Mouse (Mus musculus) c-Kit-positive CD71-positive TER-119-positive erythroid progenitor cells, embryonic 14.5 days (primary cell): ENCODE results near the gene Unc119b.
A peak's percentile ranks its signal among the peaks of the same experiment; 100 is the strongest.
"Not testable (repeated sequence)": the region's sequence is repeated elsewhere in the genome, so short reads cannot be mapped to it uniquely, and the experiment has no call there.

Experiments
- DNase-seq: peaks from one replicate; pipeline ENCODE4 v3.0.0-alpha.2; 2013; ENCODE audit warnings: low spot score

Gene Unc119b

DNA sequence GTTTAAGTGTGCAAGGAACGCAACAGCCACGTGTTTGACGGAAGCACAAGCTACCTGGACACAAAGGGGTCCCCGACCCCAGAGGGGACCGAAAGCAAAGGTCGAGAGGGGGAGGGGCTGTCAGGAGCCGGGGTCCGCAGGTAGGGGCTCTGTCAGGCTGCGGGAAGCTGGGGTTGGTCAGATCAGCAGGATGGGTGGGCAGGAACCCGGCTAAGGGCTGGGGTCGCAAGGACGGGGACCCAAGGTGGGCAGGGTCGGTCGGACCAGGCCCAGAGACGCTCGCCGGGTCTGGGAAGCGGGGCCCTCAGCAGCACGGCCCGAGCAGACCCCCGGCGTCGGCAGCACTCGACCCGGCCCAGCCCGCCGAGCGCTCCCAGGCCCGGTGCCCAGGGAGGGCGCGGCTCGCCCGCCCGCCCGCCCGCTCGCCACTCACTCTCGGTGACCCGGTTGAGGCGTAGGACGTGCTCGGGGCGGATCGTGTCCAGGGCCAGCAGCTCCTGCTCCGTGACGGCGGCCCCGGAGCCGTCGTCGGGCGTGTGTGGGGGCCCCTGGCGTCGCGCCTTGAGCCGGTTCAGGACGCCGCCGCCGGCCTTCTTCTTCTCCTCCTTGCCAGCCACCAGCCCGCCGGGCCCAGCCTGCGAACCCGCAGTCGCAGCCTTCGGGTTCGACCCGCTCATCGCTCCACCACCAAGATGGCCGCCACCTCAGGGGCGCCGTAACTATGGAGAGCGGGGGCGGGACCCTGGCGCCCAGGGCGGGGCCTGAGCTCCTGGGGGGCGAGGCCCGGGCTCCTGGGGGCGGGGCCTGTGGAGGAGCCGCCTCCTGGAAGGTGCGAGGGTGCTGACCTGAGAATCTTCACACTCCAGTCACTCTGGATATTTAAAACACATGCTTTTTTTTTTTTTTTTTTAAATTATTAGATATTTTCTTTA is at the start of gene Unc119b:
TSS of gene Unc119b (minus strand) at position 742 of the 932 bp plus-strand sequence.
- DNase-seq: peak; percentile 86

DNA sequence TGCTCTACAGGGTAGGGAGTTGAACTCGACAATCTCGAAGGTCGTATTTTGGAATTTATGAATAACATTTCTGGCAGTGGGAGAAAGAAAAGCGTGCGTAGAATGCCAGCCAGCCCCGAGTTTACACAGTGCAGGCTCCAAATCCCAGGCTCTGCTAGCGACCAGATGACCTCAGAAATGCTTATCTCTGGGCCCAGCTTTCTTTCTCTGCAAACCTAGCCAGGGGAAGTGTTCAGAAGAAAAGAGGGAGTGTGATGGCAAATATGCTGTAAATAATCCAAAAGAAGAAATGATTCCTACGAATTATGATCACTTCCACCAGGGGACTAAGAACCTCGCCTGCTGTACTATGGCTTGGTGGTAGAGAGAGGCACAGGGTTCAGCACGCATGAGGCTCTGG is 48.7 kb upstream of the Unc119b start:
- DNase-seq: no peak

DNA sequence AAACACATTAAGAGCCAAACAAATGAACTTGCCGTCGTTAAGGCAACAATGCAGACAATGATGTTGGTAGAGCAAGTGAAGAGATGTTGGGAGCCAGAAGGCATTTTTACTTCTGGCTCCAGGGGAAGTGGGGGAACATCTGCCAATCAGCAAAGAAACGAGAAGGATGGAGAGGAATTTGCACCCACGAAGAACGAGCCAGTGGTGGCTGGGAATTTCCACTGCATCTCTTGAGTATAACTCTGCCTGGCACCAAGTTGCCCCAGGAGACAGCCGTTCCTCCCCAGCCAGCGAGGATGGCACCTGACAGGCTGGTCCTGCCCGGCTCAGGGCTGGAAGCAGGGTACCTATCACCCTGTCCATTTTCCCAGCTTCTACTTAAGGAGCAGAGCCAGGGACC is 48.1 kb upstream of the Unc119b start:
- no peak for DNase-seq

DNA sequence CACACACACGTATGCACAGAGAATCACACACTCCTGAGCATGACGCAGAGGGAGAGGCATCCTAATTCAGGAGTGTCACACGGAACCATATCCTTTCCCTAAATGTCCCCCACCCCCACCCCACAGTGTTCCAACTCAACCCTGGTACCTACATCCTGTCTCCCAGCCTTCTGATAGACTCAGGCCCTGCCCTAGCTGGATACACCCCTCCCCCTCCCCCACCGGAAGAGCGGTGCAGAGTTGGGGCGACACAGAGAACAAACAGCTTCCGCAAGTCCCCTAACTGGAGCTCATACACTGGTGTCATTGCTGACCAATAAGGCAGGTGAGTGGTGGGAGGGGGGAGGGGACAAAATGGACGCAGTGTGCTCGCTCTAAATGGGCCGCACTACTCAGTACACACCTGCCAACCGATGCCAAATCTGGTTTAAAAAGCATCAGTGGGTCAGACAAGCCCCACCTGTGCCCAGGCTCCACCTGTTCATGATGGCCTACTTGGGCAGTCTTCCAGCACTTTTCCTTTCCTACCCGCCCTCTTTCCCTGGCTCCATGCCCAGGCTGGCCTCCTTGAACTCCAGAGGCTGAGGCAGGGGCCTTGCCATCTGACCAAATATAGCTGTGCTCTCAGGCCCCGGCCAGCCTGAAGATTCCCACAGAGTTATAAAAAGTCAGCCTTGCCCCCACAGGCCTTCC is 46.6 kb upstream of the Unc119b start:
- DNase-seq: no peak

DNA sequence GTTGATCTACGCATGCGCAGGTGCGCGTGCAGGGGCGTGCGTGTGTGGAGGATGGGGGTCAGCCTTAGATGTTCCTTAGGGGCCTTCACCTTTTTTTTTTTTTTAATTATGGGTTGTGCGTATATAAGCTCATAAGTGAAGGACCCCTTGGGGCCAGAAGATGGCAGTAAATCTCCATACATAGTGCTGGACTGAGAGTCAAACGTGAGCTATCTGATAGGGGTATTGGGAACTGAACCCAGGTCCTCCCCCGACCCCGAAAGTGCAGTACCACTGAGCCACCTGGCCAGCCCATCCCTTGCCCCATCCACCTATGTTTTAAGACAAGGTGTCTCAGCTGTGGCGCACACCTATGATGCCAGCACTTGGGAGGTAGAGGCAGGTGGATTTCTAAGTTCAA is 44.8 kb upstream of the Unc119b start:
- DNase-seq: no peak

DNA sequence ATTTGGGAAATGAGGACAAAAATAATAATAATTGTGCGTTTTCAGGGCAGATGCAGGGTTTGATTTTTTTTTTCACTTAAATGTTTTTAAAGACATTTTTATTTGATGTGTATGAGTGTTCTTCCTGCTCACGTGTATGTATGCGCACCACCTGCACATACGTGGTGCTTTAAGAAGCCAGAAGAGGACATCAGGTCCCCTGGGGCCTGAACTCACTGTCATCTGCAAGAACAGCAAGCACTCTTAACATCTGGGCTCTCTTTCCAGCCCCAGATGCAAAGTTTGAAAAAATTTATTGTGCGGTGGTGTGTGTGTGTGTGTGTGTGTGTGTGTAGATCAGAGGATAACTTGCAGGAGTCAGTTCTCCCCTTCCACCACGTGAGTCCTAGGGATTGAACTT is 43.1 kb upstream of the Unc119b start:
- DNase-seq: no peak

DNA sequence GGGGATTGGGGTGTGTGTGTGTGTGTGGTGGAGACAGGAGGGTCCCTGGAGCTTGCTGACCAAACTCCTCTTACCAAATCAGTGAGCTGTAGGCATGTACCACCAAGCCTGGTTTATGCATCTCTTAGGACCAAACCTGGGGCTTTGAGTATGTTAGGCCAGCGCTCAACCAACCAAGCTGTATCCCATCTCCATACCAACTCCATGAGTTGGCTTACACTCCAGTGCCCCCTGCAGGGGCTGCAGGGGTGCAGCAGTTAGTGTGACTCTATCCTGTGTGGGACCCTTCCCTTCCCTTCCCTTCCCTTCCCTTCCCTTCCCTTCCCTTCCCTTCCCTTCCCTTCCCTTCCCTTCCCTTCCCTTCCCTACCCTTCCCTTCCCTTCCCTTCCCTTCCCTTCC is 39.8 kb upstream of the Unc119b start:
- no peak for DNase-seq

DNA sequence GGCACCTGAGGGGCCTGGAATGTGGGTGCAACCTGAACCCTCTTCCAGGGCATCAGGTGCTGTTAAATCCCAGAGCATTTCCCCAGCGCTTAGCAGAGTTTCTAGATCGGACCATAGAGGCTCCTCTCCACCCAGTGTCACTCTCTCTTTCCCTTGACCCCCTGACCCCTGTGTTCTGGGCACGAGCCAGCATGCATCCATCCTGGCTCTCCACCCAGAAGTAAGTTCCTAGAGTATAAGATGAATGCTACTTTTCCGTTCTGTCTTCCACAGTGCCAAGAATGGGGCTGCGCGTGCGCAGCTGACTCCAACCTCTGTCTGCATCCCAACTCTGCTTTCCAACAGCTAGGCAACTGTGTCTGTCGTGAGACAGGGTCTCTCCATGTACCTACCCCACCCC is 35.4 kb upstream of the Unc119b start:
- no peak for DNase-seq

DNA sequence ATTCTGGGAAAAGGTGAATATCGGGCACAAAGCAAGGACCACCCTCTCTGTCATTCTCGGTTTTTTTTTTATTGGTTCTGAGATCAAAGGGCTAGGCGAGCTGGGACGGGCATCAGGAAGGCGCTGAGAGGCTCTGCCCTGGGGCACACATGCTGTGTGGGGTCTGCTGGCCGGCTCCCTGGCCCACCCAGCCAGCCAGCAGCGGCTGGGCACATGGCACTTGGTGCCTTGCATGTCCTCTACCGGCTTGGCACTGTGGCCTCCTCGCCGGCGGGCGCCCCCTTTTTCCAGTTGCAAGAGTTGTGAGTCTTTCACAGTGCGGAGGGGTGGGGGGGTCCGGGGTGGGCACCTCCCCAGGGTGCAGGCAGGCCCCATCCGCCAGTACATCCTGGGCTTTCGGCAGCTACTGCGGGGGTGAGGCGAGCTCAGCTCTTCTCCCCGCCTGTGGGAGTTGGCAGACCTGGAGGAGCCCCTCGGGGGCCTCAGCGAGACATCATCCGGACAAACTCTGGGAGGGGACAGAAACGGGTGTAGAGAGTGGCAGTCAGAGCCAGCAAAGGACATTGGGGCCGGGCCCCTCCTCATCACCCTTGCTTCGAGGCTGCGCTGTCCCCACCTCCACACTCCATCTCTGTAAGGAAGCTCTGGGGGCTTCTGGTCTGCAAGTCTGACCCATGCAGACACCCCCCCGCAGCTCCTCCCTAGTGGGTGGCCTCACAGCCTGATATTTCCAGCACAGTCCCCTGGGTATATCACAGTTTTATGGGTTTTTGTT is 34.1 kb upstream of the Unc119b start:
- no peak for DNase-seq

DNA sequence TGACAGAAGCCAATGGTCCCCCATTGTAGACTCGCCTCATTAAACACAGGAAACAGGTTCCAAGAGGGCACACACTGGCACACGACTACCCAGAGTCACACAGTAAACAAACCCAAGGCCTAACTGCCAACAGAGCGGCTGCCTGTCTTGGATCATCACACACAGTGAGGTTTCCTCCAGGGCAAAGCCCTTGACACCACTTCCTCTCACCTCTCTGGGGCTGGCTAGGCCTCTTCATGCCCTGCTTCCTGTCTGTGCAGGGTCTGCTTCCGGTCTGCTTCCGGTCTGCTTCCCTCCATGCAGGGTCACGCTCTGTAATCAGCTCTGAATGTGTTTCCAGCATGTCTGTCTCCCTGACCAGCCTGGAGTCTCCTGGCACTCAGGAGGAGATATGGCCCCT is 32.6 kb upstream of the Unc119b start:
- DNase-seq: no peak

DNA sequence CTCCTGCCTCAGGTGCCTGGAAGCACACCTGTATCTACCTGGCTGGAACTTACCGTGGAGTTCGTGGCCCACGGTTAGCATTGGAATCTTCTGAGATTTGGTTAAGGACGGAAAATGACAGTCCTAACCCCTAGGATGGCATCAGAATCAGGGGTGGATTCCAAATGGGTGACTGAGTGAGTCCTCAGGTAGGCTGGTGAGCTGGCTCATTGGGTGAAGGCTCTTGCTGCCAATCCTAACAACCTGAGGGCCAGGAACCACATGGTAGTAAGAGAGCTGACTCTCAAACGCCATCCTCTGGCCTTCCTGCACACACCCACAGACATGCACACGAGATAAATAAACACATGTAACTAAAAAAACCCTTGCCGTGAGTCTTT is 32.0 kb upstream of the Unc119b start:
- no peak for DNase-seq

DNA sequence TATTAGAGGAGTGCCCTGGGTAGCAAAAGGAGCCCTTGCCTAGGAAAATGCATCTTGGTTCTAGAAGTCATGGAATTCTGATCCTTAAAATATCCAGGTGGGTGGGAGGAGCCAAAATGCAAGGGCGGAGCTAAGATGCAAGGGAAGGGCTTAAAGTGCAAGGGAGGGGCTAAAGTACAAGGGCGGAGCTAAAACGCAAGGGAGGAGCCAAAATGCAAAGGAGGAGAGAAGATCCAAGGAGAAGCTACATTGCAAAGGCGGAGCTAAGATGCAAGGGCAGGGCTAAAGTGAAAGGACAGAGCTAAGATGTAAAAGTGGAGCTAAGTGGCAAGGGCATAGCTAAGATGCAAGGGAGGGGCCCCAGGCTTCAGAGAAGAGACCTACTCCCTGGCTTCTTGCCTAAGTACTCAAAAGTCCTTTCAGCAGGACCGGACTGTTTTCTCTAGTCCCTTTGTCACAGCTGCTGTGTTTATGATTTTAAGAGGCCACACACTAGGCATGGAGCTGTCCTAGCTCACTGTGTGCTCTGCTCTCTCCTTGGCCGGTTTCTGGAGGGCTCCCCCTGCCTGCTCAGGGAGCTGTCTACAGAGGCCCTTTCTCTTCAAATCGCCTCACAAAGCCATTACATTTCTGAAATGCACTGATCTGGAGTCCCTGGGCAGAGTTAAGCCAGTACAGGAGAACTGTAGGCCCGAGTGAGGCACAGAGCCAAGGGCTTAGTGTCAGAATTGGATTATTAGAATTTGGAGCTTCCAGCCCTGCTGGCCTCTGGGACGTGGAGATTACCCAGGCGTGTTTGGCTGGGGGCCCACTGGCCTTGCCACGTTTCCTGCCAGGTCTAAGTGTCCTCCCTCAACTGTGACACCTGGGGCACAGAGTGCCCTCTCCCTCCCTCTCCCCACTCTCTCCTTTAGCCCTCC is 31.4 kb upstream of the Unc119b start:
- no peak for DNase-seq

DNA sequence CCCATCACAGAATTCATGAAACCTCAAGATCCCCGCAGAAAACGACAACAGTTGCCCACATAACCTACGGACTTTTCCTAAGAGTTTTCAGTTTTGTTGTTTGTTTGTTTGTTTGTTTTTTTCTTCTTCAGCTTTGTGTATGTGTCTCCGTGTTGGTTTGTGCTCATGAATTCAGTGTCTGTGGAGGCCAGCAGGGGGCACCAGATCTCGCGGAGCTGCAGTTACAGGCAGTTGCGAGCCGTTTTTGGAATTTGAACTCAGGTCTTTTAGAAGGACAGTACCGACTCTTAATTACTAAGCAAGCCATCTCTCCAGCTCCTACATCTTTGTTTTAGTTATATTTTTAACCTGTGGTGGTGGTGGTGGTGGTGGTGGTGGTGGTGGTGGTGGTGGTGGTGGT is 30.6 kb upstream of the Unc119b start:
- no peak for DNase-seq

DNA sequence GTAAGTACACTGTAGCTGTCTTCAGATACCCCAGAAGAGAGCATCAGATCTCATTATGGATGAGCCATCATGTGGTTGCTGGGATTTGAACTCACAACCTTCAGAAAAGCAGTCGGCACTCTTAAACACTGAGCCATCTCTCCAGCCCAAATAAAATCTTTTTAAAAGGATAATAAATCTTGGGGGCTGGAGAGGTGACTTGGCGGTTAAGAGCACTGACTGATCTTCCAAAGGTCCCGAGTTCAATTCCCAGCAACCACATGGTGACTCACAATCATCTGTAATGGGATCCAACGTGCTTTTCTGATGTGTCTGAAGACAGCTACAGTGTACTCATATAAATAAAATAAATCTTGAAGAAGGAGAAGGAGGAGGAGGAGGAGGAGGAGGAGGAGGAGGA is 29.7 kb upstream of the Unc119b start:
- DNase-seq: not testable (repeated sequence)

DNA sequence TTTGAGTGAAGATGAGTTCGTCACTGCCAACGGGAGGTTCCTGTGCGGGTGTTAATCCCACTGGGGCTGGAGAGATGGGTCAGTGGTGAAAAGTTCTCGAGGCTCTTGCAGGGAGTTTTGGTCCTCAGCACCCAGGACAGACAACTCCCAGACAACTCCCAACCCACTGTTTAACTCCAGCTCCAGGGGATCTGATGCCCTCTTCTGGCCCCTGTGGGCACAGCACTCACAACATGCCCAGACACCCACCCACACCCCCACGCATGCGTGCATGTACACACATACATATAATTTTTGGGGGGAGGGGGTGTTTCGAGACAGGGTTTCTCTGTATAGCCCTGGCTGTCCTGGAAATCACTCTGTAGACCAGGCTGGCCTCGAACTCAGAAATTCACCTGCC is 28.8 kb upstream of the Unc119b start:
- DNase-seq: no peak

DNA sequence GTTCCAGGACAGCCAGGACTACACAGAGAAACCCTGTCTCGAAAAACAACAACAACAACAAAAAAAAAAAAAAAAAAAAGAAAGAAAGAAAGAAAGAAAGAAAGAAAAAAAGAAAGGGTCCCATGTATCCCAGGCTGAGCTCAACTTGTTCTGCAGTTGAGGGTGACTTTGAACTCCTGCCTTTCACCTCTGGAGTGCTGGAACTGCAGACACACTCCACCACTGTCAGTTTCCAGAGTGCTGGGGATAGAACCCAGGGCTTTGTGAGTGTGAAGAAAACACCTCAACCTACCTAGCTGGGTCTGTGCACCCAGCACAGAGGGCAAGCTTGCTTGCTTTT is 27.1 kb upstream of the Unc119b start:
- not testable (repeated sequence) for DNase-seq

DNA sequence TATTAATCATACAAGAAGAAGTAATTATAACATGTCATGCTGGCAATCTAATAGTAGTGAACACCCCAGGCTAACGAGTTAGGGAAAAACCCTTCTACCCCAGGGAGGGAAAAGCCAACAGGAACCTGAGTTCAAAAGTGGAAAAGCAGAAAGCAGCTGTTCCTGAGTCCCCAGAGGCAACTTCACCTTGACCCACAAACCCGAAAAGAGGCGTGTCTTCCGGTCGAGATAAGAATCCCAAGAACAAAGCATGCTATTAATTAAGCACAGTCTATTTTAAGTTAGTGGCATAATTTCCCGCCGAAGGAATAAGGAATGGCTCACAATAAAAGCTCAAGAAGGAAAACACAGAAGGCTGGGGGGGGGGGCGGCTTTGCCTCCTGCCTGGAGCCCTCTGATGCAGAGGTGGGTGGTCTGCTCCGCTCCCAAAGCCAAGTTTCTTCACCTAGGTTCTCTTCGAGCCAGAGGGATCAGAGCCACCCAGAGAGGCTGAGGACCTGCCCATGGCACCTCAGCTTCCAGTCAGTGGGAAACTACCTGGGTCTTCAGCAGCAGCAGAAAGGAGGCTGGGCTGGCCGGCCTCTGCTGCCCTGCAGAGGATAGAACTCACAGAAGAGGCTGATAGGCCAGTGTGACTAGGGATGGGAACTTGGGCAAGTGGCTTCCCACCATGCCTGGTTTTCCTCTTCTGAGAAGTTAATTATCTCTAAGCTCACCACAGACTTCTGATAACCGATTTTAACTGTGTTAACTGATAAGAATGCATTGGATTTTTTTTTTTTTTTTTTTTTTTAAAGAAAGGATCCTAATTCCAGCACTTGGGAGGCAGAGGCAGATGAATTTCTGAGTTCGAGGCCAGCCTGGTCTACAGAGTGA is 26.5 kb upstream of the Unc119b start:
- no peak for DNase-seq

DNA sequence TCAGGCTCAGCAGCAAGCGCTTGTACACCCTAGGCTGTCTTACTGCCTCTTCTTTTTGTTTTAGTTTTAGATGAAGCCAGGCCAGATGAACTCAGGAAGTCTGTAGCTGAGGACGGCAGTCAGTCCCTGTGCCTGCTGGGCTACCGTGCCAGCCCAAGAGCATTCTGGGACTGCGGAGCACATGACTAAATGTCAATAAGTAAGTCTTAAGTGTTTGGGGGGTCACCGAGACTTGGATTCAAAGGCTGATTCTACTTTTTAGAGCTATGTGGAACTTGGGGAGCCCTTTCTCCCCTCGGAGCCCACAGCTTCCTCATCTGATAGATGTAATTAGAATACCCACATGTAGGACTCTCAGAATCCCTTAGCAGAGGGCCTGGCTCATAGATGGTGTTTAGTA is 25.9 kb upstream of the Unc119b start:
- DNase-seq: no peak

DNA sequence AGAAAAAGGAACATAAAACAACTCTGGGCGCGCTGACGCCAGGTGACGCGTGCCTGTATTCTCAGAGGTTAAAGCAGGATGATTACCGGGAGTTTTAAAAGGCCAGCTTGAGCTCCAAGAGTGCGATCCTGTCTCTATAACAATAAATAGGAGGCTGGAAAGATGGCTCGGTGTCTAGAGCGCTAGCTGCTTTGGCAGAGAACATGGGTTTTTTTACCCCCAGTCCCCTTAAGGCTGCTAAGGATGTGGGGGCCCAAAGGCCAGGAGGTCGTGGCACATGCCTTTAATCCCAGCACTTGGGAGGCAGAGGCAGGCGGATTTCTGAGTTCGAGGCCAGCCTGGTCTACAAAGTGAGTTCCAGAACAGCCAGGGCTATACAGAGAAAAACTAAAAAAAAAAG is 24.4 kb upstream of the Unc119b start:
- DNase-seq: no peak

DNA sequence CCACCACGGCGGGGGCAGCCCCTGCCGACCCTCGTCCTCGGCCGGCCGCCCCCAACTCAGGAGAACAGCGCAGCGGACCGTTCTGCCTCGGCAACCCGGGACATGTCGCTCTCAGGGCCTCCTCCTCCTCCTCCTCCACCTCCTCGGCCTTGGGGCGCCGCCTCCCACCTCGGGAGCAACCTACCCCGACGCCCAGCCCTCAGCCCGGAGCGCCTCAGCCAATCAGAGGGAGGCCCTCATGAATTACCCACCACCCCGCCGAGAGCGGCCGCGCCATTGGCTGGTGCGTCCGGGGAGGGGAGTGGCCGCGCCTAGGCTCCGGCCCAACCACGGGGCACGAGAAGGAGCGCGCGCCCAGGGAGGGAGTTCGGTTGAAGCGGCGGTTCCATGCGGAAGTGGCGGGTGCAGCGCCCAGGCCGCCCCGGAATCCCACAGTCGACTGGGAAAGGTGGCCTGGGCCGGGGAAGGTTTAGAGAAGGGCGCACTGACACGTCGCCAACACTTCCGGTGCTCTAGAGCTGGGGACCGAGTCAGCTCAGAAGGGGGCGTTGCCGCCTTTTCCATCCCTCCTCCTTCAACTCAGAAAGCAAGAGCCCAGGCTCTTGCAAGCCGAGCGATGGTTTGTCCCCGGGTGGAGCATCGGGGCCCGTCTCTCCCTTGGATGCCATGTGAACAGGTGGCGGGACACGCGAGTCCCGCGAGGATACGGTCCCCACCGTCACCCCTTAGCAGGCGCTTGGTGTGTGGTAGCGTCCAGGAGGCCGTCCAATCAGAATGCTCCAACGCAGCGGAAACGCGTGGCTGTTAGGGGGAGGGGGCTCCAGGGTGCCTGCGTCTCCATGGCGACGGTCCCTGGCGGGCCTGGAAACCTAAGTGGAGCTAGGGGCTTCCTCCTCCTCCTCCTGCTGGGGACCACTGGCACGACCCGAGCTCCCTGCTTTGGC is 23.5 kb upstream of the Unc119b start, which contains the start of gene Mlec:
TSS of gene Mlec (minus strand) at position 140 of the 944 bp plus-strand sequence.
- DNase-seq: peak; percentile 98
